Mouse (Mus musculus): ENCODE data around the gene Col15a1.
A peak's percentile ranks its signal among the peaks of the same experiment; 100 is the strongest.

Gene Col15a1

DNA sequence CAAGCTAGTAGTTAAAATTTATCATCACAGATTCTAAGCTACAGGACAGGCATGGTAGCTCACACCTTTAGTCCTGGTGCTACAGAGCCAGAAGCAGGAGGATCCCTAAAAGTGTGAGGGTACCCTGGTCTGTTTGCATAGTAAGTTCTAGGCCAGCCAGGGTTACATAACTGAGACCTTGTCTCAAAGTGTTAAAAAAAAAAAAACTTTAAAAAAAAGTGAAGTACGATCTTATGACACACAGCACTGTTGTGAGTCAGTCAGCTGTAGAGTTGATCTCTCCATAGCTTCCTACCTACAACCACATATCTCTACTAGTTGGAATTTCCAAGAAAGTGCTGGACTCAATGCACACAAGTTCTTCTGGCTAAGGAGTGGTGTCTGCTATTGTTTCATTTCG, 67.0 kb downstream of the Col15a1 start:
- DNase-seq, result no peak

- DNase-seq, result no peak
These were observed 70.4 kb downstream of the Col15a1 start for GRCm38 (mm10) chr4:47278397-47278796.

DNA sequence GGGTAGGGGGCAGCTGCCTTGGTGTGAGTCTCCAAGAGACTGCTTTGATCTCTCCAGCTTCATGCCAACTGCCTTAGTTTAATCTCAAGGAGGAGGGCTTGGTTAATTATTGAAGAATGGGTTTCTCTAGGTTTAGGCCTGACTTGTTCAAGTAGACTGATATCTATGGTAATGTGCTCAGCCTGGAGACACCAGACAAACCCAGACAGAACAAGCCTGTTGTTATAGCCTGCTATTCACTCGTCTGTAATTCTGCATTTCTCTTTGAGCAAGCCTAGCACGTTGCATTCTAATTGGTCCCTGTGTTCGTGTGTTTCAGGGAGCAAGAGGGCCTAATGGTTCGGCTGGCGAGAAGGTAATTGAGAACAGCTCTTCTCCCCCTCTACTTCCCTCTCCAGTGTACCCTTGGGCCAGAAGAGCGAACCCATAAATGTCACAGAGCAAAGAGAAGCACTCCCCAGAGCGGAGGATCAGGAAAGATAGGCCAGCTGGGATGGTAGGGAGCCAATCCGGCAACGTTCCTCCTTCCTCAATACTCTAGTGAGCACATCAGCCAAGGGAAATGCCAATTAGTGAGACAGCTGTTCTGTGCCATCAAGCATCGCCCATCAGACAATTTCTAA, 71.2 kb downstream of the Col15a1 start:
- DNase-seq, result no peak

DNA sequence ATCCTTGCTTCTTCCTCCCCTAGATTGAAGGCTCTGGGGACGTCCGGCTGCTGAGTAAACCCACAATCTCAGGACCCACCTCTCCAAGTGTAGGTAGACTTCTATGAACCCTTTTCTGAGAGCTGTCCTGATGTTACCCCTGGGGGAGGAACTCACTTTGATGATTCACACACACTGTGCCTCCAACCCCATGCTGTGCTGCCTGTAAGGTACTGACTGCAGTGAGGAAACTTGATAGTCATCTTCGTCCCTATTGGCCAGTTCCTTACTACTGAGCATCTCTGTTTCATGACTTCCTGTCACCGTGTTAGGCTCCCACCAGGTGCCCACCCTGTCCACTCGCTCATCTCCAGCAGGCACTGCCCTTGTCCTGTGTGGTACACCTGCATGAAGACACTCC, 72.2 kb downstream of the Col15a1 start:
- no peak for DNase-seq

- no peak for DNase-seq
These were observed 74.1 kb downstream of the Col15a1 start for GRCm38 (mm10) chr4:47281920-47282682.

- DNase-seq, result peak; percentile 60
These were observed 76.3 kb downstream of the Col15a1 start for GRCm38 (mm10) chr4:47284311-47284710.

GRCm38 (mm10) chr4:47284874-47285273, 76.9 kb downstream of the Col15a1 start:
- DNase-seq, result no peak

- DNase-seq, result no peak
These were observed 78.7 kb downstream of the Col15a1 start for GRCm38 (mm10) chr4:47286599-47287147.

DNA sequence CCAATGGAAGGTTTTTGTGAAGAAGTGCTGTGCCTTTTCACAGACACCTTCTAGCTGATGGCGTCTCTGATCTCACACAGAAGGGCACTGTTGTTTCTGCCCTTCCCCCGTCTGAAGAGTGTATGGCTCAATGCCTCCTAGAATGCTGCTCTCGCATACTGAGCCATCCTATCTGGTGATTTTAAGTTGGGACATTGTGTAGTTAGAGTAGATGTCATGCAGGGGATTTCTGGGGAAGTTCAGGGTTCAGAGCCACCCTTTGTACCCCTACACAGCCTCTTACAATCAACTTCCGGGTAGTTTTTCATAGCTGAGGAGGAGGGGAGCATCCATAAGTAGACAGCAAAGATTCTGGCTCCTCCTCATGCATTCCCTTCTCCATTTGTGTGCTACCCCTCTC, 79.5 kb downstream of the Col15a1 start:
- DNase-seq, result peak; percentile 47

- DNase-seq, result peak; percentile 69
These were observed 80.3 kb downstream of the Col15a1 start for GRCm38 (mm10) chr4:47288306-47288705.

GRCm38 (mm10) chr4:47289526-47289925, 81.6 kb downstream of the Col15a1 start:
- peak; percentile 43 for DNase-seq

- no peak for DNase-seq
These were observed 82.5 kb downstream of the Col15a1 start for GRCm38 (mm10) chr4:47290448-47290847.

DNA sequence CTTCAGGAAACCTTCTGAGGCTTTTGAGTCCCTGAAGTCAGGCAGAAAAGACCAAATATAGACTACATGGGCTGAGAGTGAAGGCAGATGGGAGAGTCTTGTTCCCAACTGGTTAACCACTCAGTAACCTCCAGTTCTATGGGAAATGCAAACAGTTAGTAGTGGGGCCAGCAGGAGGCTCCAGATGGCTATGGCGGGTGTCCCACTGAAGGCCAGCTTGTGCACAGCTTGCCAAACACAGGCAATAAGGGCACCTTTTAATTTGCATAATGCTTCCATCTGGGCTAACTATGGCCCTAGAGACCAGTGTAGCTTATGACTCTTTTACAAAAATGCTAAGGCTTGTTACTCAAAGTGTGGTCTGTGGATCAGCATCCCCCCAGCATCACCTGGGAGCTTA, 83.1 kb downstream of the Col15a1 start:
- no peak for DNase-seq

- DNase-seq, result no peak
These were observed 85.0 kb downstream of the Col15a1 start for GRCm38 (mm10) chr4:47292956-47293355.

DNA sequence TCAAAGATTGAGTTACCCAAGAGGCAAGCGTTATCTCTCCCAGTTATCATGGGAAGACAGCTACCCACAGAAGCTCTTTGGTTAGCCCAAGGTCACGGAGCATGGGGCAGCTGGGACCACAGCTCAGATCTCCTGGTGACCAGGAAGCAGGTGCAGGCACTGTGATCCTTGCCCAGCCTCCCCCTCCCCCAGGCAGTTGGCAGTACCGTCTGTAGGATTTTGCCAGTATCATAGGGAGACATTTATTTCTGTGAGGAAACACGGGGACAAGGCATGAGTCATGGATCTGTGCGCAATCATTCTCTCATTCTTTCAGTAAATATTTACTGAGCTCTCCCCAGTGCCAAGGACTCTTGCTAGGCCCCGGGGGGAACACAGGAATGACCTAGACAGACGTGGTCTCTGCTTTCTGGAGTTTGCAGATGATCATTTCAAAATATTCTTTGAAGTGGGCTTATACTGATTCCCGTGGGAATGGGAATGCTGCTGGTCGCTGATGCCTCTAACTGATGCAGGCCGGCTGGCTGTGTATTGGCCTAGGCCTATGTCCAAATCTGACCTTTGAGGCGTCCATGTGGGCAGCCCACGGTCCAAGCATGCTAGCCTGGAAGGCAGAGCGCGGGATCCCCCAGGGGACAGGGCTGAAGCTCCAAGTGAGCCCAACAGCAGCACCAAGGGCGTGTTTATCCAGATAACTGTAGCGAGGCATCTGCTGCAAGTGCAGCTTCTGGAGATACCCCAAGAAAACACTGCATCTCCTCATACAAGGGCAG, 86.0 kb downstream of the Col15a1 start:
- DNase-seq, result no peak

GRCm38 (mm10) chr4:47294544-47295070, 86.6 kb downstream of the Col15a1 start:
- no peak for DNase-seq

- no peak for DNase-seq
These were observed 87.6 kb downstream of the Col15a1 start for GRCm38 (mm10) chr4:47295547-47295946.

DNA sequence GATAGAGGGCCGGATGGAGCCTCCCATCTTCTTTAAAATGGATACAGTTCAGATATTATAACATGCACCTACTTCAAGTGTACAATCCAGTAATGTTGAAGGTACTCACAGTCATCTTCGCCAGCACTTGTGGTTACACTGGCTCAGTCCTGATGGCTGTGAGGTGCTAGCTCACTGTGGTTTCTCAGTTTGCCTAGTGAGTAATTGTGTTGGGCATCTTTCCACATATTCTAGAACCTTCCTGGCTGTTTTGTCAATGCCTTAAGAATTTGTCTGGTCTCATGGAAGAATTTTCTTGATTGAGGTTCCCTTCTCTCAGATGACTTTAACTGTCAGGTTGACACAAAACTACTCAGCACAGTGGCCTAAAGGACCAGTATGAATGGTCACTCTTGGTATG, 92.7 kb downstream of the Col15a1 start:
- DNase-seq, result no peak

- peak; percentile 50 for DNase-seq
These were observed 94.6 kb downstream of the Col15a1 start for GRCm38 (mm10) chr4:47302610-47303009.

GRCm38 (mm10) chr4:47303340-47303998, 95.5 kb downstream of the Col15a1 start:
- DNase-seq, result peak; percentile 50

DNA sequence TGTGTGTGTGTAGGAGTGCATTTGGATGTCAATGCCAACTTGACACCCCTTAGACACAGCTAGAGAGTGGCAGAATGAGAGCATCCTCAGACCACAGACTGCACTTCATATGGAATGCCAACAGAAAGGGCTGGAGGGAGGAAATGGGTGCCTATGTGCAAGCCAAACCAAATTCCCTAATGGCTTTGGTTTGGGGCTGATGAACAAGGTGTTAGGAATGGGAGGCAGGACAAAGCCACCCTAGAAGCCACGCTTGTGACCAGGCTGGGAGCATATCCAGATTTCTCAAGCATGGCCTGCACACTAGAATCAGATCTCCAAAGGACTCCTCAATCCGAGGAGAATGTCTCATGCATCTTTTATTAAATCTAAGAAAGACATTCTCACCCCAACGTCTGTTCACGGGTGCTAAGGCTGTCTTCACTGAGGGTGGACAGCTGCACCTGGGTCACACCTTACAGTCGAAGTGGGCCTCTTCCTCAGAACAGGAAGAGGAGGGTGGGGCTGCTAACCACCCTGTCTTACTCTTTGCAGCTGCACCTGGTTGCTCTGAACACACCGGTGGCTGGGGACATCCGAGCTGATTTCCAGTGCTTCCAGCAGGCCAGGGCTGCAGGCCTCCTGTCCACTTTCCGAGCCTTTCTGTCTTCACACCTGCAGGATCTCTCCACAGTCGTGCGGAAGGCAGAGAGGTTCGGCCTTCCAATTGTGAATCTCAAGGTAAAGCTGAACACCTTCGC, 102.1 kb downstream of the Col15a1 start:
- peak; percentile 73 for DNase-seq

DNA sequence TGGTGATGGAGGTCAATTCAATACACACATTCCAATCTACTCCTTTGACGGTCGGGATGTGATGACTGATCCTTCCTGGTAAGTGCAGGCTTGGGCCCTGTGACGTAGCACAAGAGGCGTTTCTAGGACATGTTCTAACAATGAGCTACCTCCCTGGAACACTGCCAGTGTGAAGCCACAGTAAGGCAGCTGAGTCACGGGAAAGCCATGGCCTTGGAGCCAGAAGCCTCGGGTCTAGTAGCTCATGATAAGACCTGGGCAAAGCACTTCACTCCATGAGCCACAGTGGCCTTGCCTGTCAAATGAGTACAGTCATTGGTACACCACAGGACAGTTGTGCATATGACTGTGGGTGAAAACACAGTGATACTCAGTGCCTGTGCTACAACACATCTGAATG, 102.9 kb downstream of the Col15a1 start:
- DNase-seq, result peak; percentile 61

All from thymus, postnatal 4 days (tissue).